Mouse (Mus musculus): ENCODE measurements around the gene Lmtk2. TPM values are rescaled to one million over a fixed set of nuclear protein-coding genes. Genes with fewer than 3 reads are reported as not detected.

Gene Lmtk2
- polyA plus RNA-seq, 1 experiment from 2014 or later: 4.9 TPM

DNA sequence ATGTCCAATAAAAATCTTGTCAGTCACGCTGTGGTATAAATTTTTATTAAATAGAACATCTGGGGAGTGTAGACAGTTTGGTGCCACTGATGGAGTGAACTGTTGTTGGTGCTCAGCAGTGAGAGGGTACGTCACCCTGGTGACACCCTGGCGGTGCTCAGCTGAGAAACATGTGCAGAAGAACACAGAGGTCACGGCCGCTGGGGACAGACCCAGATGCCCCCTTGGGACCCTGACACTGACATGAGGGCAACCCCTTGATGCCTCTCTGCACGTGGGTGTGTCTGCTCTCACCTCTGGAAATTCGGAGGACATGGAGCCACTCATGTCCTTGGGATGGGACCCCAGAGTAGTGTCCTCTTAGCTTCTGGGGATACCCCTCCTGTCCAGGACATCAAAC, 94.2 kb downstream of the Lmtk2 start:
- H3K9ac ChIP-seq (ENCODE audit: low read depth, low read length): no peak overlapping the region
- H3K9me3 ChIP-seq (replicated peaks; ENCODE audit: low read length): no peaks in the 10 kb centered on the region
- WGBS: 77% methylated on average over 7 of the region's 7 CpGs
- H3K4me3 ChIP-seq (replicated peaks; ENCODE audit: low read depth, low read length): no peak overlapping the region
- H3K36me3 ChIP-seq (ENCODE audit: insufficient read depth, low read length): no peaks in the 10 kb centered on the region
- no peak overlapping the region for H3K27ac ChIP-seq
- TF ChIP-seq CTCF (IDR thresholded peaks at IDR 0.05; ENCODE audit: low read depth): no peak
- peaks cover 8% of the 10 kb centered on the region; the same call in 1 of the 2 replicates for H3K4me1 ChIP-seq (replicated peaks; ENCODE audit: insufficient read depth, low read length)
- DNase-seq (ENCODE audit: low spot score) (no peak), ATAC-seq (replicated peaks; ENCODE audit: low FRiP score, low read depth) (no peak)
- no peak overlapping the region for H3K4me2 ChIP-seq (ENCODE audit: low read length)
- H3K27me3 ChIP-seq (ENCODE audit: insufficient read depth, low read length): no peaks in the 10 kb centered on the region

DNA sequence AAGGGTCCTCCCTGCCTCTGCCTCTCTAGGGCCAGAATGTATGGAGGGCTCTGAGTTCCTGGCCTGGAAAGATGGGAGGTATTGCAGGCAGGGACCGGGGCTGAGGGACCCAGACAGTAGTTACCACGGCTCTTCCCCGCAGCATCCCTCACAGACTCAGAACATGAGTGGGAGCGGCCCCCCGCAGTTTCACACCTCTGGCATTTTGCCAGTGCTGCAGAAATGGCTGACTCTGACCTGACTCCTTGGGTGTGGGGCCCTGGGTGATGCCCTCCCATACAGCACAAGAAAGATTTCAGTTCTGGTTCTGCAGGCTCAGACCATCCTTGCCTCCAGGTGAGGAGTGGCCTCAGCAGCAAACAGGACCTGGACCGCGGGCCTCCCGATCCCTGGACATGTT, 95.3 kb downstream of the Lmtk2 start:
- no peak overlapping the region for H3K27ac ChIP-seq
- H3K4me1 ChIP-seq (replicated peaks; ENCODE audit: insufficient read depth, low read length): peaks cover 2% of the 10 kb centered on the region; the same call in 1 of the 2 replicates
- WGBS: 85% methylated on average over 8 of the region's 8 CpGs
- TF ChIP-seq CTCF (IDR thresholded peaks at IDR 0.05; ENCODE audit: low read depth): no peak
- H3K4me2 ChIP-seq (ENCODE audit: low read length): no peak overlapping the region
- H3K4me3 ChIP-seq (replicated peaks; ENCODE audit: low read depth, low read length): no peak overlapping the region
- ATAC-seq (replicated peaks; ENCODE audit: low FRiP score, low read depth) (no peak), DNase-seq (ENCODE audit: low spot score) (no peak)
- no peak overlapping the region for H3K9ac ChIP-seq (ENCODE audit: low read depth, low read length)
- H3K36me3 ChIP-seq (ENCODE audit: insufficient read depth, low read length): 0 out of 2 replicates have a peak, but pooled peaks cover under 1% of the 10 kb centered on the region
- no peaks in the 10 kb centered on the region for H3K27me3 ChIP-seq (ENCODE audit: insufficient read depth, low read length)
- H3K9me3 ChIP-seq (replicated peaks; ENCODE audit: low read length): no peaks in the 10 kb centered on the region

DNA sequence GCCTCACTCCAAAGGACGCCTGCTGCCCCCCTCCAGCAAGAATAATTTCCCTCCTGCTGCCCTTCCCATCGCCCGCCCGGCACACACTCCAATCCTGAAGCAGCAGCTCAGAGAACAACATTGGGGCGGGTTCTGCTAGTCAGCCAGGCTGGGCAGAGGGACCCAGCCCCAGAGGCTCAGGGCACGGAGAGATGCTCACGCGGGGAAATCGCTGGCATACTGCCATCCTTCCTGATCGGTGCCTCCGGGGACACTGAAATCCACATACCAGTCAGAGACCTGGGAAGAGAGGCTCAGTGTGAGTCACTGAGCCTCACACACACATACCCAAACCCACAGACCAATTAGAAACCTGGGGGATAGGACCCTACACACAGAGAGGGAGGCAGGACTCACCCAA, 100.4 kb downstream of the Lmtk2 start:
- Histone ChIP-seq H3K4me3 (replicated peaks; ENCODE audit: low read depth, low read length) (no peak overlapping the region), H3K4me2 (ENCODE audit: low read length) (no peak overlapping the region), H3K27me3 (ENCODE audit: insufficient read depth, low read length) (no peaks in the 10 kb centered on the region), H3K9ac (ENCODE audit: low read depth, low read length) (no peak overlapping the region), H3K36me3 (ENCODE audit: insufficient read depth, low read length) (peaks cover 24% of the 10 kb centered on the region), H3K27ac (no peak overlapping the region), H3K9me3 (replicated peaks; ENCODE audit: low read length) (no peaks in the 10 kb centered on the region), H3K4me1 (replicated peaks; ENCODE audit: insufficient read depth, low read length) (no peaks in the 10 kb centered on the region; the same call in 1 of the 2 replicates)
- ATAC-seq (replicated peaks; ENCODE audit: low FRiP score, low read depth) (no peak), DNase-seq (ENCODE audit: low spot score) (no peak)
- TF ChIP-seq CTCF (IDR thresholded peaks at IDR 0.05; ENCODE audit: low read depth): no peak
- 78% methylated on average over 11 of the region's 11 CpGs for WGBS

DNA sequence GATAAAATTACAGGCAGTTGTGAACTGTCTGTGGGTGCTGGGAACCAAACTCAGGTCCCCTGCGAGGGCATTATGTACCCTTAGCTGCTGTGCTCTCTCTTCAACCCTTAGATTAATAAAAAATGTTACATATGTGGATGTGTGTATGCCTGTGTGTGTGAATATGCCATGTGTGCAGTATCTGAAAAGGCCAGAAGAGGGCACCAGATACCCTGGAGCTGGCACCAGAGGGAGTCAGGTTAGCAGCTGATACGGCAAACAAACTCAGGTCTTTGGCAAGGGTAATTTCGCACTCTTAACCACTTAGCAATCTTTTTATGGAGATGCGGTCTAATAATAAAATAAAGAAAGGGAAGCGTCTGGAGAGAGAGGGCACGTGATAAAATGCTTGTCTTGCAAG, 102.2 kb downstream of the Lmtk2 start:
- ATAC-seq (replicated peaks; ENCODE audit: low FRiP score, low read depth) (no peak), DNase-seq (ENCODE audit: low spot score) (no peak)
- Histone ChIP-seq H3K36me3 (ENCODE audit: insufficient read depth, low read length) (peaks cover 29% of the 10 kb centered on the region), H3K27ac (no peak overlapping the region), H3K9me3 (replicated peaks; ENCODE audit: low read length) (no peaks in the 10 kb centered on the region), H3K27me3 (ENCODE audit: insufficient read depth, low read length) (no peaks in the 10 kb centered on the region), H3K9ac (ENCODE audit: low read depth, low read length) (no peak overlapping the region), H3K4me2 (ENCODE audit: low read length) (no peak overlapping the region), H3K4me3 (replicated peaks; ENCODE audit: low read depth, low read length) (no peak overlapping the region), H3K4me1 (replicated peaks; ENCODE audit: insufficient read depth, low read length) (no peaks in the 10 kb centered on the region; the same call in 1 of the 2 replicates)
- peak; percentile 43; the same call in 1 of the 2 replicates for TF ChIP-seq CTCF (IDR thresholded peaks at IDR 0.05; ENCODE audit: low read depth)
- WGBS: 98% methylated on average over 6 of the region's 6 CpGs

DNA sequence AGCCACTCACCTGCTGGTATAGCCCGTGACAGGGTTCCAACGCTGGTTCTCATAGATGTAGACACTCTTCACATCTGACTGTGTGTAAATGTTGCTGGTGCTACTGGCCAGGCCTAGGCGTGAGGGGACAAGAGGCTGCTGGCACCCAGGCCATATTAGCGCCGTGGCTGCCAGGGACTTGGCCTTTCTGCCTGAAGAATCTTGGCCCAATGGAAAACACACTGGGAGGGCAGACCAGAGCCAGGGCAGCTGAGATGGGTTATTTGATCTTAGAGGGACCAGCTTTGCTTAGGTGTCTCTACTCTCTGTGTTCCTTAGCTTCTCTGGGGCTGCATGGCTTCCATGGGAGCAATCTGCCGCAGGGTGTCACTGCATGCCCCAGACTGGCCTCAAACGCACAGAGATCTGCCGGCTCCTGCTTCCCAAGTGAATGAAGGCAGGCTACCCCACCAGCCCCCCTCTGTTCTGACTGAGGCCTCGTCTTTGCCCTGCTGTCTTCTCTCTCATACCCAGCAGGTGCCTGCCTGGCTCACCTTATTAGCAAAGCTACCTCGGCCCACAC, 103.2 kb downstream of the Lmtk2 start:
- no peak overlapping the region for H3K4me3 ChIP-seq (replicated peaks; ENCODE audit: low read depth, low read length)
- 93% methylated on average over 10 of the region's 10 CpGs for WGBS
- no peak overlapping the region for H3K9ac ChIP-seq (ENCODE audit: low read depth, low read length)
- H3K4me2 ChIP-seq (ENCODE audit: low read length): no peak overlapping the region
- no peaks in the 10 kb centered on the region for H3K27me3 ChIP-seq (ENCODE audit: insufficient read depth, low read length)
- TF ChIP-seq CTCF (IDR thresholded peaks at IDR 0.05; ENCODE audit: low read depth): no peak
- peaks cover 34% of the 10 kb centered on the region for H3K36me3 ChIP-seq (ENCODE audit: insufficient read depth, low read length)
- no peaks in the 10 kb centered on the region for H3K9me3 ChIP-seq (replicated peaks; ENCODE audit: low read length)
- H3K27ac ChIP-seq: no peak overlapping the region
- no peaks in the 10 kb centered on the region; the same call in 1 of the 2 replicates for H3K4me1 ChIP-seq (replicated peaks; ENCODE audit: insufficient read depth, low read length)
- ATAC-seq (replicated peaks; ENCODE audit: low FRiP score, low read depth) (no peak), DNase-seq (ENCODE audit: low spot score) (no peak)

DNA sequence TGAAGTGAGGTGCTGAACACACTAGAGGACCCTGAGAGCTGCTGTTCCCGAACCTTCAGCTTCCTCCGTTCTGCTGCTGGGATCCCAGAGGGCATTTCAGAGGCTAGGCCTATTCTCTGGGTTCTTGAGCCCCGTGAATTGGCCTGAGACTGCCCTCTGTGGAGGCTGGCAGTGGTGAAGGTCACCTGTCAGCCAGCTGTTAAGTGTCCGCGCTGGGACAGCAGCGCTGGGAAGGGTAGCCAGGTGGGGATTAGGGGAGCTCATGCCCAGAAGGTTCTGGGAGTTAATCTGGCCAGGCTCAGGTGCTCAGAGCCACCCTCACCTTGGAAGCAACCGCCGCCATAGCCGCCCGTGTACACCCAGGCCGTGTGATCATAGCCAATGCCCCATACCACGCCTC, 104.1 kb downstream of the Lmtk2 start:
- no peak for TF ChIP-seq CTCF (IDR thresholded peaks at IDR 0.05; ENCODE audit: low read depth)
- Histone ChIP-seq H3K27ac (no peak overlapping the region), H3K4me2 (ENCODE audit: low read length) (no peak overlapping the region), H3K27me3 (ENCODE audit: insufficient read depth, low read length) (no peaks in the 10 kb centered on the region), H3K4me1 (replicated peaks; ENCODE audit: insufficient read depth, low read length) (no peaks in the 10 kb centered on the region; the same call in 1 of the 2 replicates), H3K9ac (ENCODE audit: low read depth, low read length) (no peak overlapping the region), H3K9me3 (replicated peaks; ENCODE audit: low read length) (no peaks in the 10 kb centered on the region), H3K36me3 (ENCODE audit: insufficient read depth, low read length) (peaks cover 37% of the 10 kb centered on the region), H3K4me3 (replicated peaks; ENCODE audit: low read depth, low read length) (no peak overlapping the region)
- ATAC-seq (replicated peaks; ENCODE audit: low FRiP score, low read depth) (no peak), DNase-seq (ENCODE audit: low spot score) (no peak)
- WGBS: 95% methylated on average over 12 of the region's 12 CpGs

DNA sequence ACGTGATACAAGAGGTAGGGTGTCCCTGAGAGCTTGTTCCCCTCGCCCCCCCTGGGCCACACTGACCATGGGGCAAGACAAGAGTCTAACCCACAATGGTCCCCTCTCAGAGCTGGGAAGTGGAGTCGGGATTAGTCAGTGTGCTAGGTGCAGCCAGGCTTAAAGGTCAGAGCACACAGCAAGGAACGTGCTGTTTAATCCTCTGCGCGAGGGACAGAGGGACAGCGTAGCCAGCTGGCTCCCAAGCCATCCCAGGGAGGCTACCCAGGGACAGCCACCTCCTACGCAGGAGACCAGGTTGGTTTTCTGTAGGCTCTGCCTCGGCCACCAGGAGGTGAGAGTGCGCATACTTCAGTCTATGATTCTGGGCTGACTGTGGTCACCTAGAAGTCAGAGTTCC, 104.7 kb downstream of the Lmtk2 start:
- Histone ChIP-seq H3K4me3 (replicated peaks; ENCODE audit: low read depth, low read length) (no peak overlapping the region), H3K27me3 (ENCODE audit: insufficient read depth, low read length) (no peaks in the 10 kb centered on the region), H3K27ac (no peak overlapping the region), H3K4me1 (replicated peaks; ENCODE audit: insufficient read depth, low read length) (no peaks in the 10 kb centered on the region), H3K9me3 (replicated peaks; ENCODE audit: low read length) (no peaks in the 10 kb centered on the region), H3K36me3 (ENCODE audit: insufficient read depth, low read length) (peaks cover 42% of the 10 kb centered on the region), H3K4me2 (ENCODE audit: low read length) (no peak overlapping the region), H3K9ac (ENCODE audit: low read depth, low read length) (no peak overlapping the region)
- DNase-seq (ENCODE audit: low spot score): no peak
- 72% methylated on average over 10 of the region's 10 CpGs for WGBS
- no peak for ATAC-seq (replicated peaks; ENCODE audit: low FRiP score, low read depth)
- peak; percentile 30; the same call in 1 of the 2 replicates for TF ChIP-seq CTCF (IDR thresholded peaks at IDR 0.05; ENCODE audit: low read depth)

Measured in kidney, postnatal 0 days (tissue).